9 mouse cellular contexts compared by ENCODE assay signal in genomic region chr10:53502875-53503816, GRCm38 (mm10).
DNase-seq lines count a peak whose midpoint lies in the region; ATAC-seq lines count a peak whose summit lies in the region.
"Had no signal": no experiment of that assay in that cellular context is flagged by ENCODE, and none has a peak within 500 bp of the region (broad histone marks: within the 10 kb centered on the region; RNA-seq: fewer than 3 reads in every experiment).

No protein-coding gene starts in this region.

- H3K27me3 ChIP-seq in lung, embryonic 16.5 days (ENCODE audit: control insufficient read depth, insufficient read depth, low read depth, low read length) = no peaks in the 10 kb centered on the region
- H3K27me3 ChIP-seq in forebrain, embryonic 14.5 days (replicated peaks; ENCODE audit: control insufficient read depth, insufficient read depth, low read length) = no peaks in the 10 kb centered on the region
- H3K27me3 ChIP-seq in hindbrain, embryonic 13.5 days = no peaks in the 10 kb centered on the region
- H3K27me3 ChIP-seq: CH12.LX had no signal

- no peak for DNase-seq in lung, postnatal 4 days
- DNase-seq in forebrain, embryonic 14.5 days (ENCODE audit: low spot score) = peak; percentile 58
- DNase-seq in left cerebral cortex, adult 9 months (ENCODE audit: low spot score in 2 of 2) = peak; percentile 27 to 36
- DNase-seq in neural tube, embryonic 10.5 days (ENCODE audit: extremely low spot score, low spot score) = peak; percentile 40
- DNase-seq in adrenal gland, adult 18-20 months (ENCODE audit: low spot score in 2 of 2) = no peak
- no peak for DNase-seq in MN1 (ENCODE audit: low spot score)

- H3K4me3 ChIP-seq in lung, embryonic 16.5 days (ENCODE audit: low read length) = no peak overlapping the region
- H3K4me3 ChIP-seq in forebrain, embryonic 14.5 days (ENCODE audit: low read depth, low read length) = no peak overlapping the region
- 0 out of 2 replicates have a peak overlapping the region, but pooled peaks have one; percentile 5 for H3K4me3 ChIP-seq in hindbrain, embryonic 13.5 days

- H3K9me3 ChIP-seq in lung, embryonic 16.5 days (ENCODE audit: control insufficient read depth, low read length) = no peaks in the 10 kb centered on the region
- H3K9me3 ChIP-seq in forebrain, embryonic 14.5 days (replicated peaks; ENCODE audit: control insufficient read depth, low read length) = no peaks in the 10 kb centered on the region
- H3K9me3 ChIP-seq in hindbrain, embryonic 13.5 days = no peaks in the 10 kb centered on the region

- H3K9ac ChIP-seq in lung, embryonic 16.5 days (ENCODE audit: low read length) = peak overlapping the region; percentile 37; the same call in 1 of the 2 replicates
- H3K9ac ChIP-seq in forebrain, embryonic 14.5 days (ENCODE audit: low read length) = peak overlapping the region; percentile 53
- H3K9ac ChIP-seq in hindbrain, embryonic 13.5 days = peak overlapping the region; percentile 47; the same call in 1 of the 2 replicates

- WGBS in lung, embryonic 16.5 days = 41% methylated on average over 21 of the region's 21 CpGs
- WGBS in forebrain, embryonic 14.5 days = 43% methylated on average over 21 of the region's 21 CpGs
- WGBS in hindbrain, embryonic 13.5 days = 45% methylated on average over 21 of the region's 21 CpGs

- H3K36me3 ChIP-seq in lung, embryonic 16.5 days (ENCODE audit: control insufficient read depth, insufficient read depth, low read length) = no peaks in the 10 kb centered on the region
- H3K36me3 ChIP-seq in forebrain, embryonic 14.5 days (ENCODE audit: control insufficient read depth, insufficient read depth, low read length) = no peaks in the 10 kb centered on the region
- H3K36me3 ChIP-seq in hindbrain, embryonic 13.5 days = no peaks in the 10 kb centered on the region

- H3K27ac ChIP-seq in lung, embryonic 16.5 days (ENCODE audit: low read length) = peak overlapping the region; percentile 26; the same call in 1 of the 2 replicates
- H3K27ac ChIP-seq in forebrain, embryonic 14.5 days (ENCODE audit: low read depth, low read length) = peak overlapping the region; percentile 48; the same call in 1 of the 2 replicates
- H3K27ac ChIP-seq in hindbrain, embryonic 13.5 days = no peak overlapping the region

- peak overlapping the region; percentile 29 for H3K4me2 ChIP-seq in lung, embryonic 16.5 days (ENCODE audit: low read depth, low read length)
- peak overlapping the region; percentile 44 for H3K4me2 ChIP-seq in forebrain, embryonic 14.5 days (ENCODE audit: low read length)
- H3K4me2 ChIP-seq in hindbrain, embryonic 13.5 days = peak overlapping the region; percentile 38

- H3K4me1 ChIP-seq in lung, embryonic 16.5 days (replicated peaks; ENCODE audit: control insufficient read depth, insufficient read depth, low read length) = peaks cover 3% of the 10 kb centered on the region; the same call in 1 of the 2 replicates
- peaks cover 3% of the 10 kb centered on the region; the same call in 1 of the 2 replicates for H3K4me1 ChIP-seq in forebrain, embryonic 14.5 days (ENCODE audit: control insufficient read depth, insufficient read depth, low read length)
- peaks cover 5% of the 10 kb centered on the region; the same call in 1 of the 2 replicates for H3K4me1 ChIP-seq in hindbrain, embryonic 13.5 days (replicated peaks)

- peak; percentile 67 for ATAC-seq in lung, embryonic 16.5 days (ENCODE audit: low read depth)
- peak; percentile 77 for ATAC-seq in forebrain, embryonic 14.5 days
- peak; percentile 44; the same call in 1 of the 2 replicates for ATAC-seq in hindbrain, embryonic 13.5 days (ENCODE audit: low FRiP score)

Comparison
In these comparisons a context has a peak if more than half of its experiments do, and no peak if none do; other contexts are left out.
1. DNase-seq: peak in forebrain, embryonic 14.5 days (single experiment), left cerebral cortex, adult 9 months (2 of 2) and neural tube, embryonic 10.5 days (single experiment); none in lung, postnatal 4 days (0 of 2), adrenal gland, adult 18-20 months (0 of 2) and MN1 (single experiment).
2. Peak in every context shown above with its lines, with median percentiles within 50 percentile points of each other: ATAC-seq, H3K4me2 ChIP-seq and H3K9ac ChIP-seq.